ENCODE assay signal across 8 mouse cellular contexts in genomic region chr1:72640658-72641410, GRCm38 (mm10). TPM values are rescaled to one million over a fixed set of nuclear protein-coding genes. Genes with fewer than 3 reads are reported as not detected.
DNase-seq lines count a peak whose midpoint lies in the region; ATAC-seq and TF ChIP-seq lines count a peak whose summit lies in the region.

No protein-coding gene starts in this region.

- WGBS in embryonic facial prominence, embryonic 14.5 days: 47% methylated on average over 49 of the region's 49 CpGs
- 37% methylated on average over 49 of the region's 49 CpGs for WGBS in heart, postnatal 0 days
- WGBS in liver, embryonic 11.5 days: 31% methylated on average over 49 of the region's 49 CpGs
- 42% methylated on average over 49 of the region's 49 CpGs for WGBS in neural tube, embryonic 12.5 days

- no peak overlapping the region for H3K27ac ChIP-seq in embryonic facial prominence, embryonic 14.5 days (replicated peaks; ENCODE audit: low read depth, low read length)
- no peak overlapping the region for H3K27ac ChIP-seq in heart, postnatal 0 days (ENCODE audit: low read depth)
- no peak overlapping the region for H3K27ac ChIP-seq in liver, embryonic 11.5 days (ENCODE audit: low read depth, low read length)
- no peak overlapping the region for H3K27ac ChIP-seq in neural tube, embryonic 12.5 days

- no peaks in the 10 kb centered on the region for H3K4me1 ChIP-seq in embryonic facial prominence, embryonic 14.5 days (ENCODE audit: control insufficient read depth, insufficient read depth, low read length)
- H3K4me1 ChIP-seq in heart, postnatal 0 days (ENCODE audit: control insufficient read depth, insufficient read depth): no peaks in the 10 kb centered on the region
- H3K4me1 ChIP-seq in liver, embryonic 11.5 days (replicated peaks; ENCODE audit: control insufficient read depth, insufficient read depth, low read length): no peaks in the 10 kb centered on the region
- H3K4me1 ChIP-seq in neural tube, embryonic 12.5 days: no peaks in the 10 kb centered on the region; the same call in 1 of the 2 replicates

- H3K36me3 ChIP-seq in embryonic facial prominence, embryonic 14.5 days (ENCODE audit: control insufficient read depth, insufficient read depth, low read length): no peaks in the 10 kb centered on the region
- no peaks in the 10 kb centered on the region for H3K36me3 ChIP-seq in heart, postnatal 0 days (replicated peaks; ENCODE audit: control insufficient read depth, insufficient read depth, low read length)
- no peaks in the 10 kb centered on the region for H3K36me3 ChIP-seq in liver, embryonic 11.5 days (ENCODE audit: control insufficient read depth, insufficient read depth, low read length)
- no peaks in the 10 kb centered on the region for H3K36me3 ChIP-seq in neural tube, embryonic 12.5 days

- H3K4me2 ChIP-seq in embryonic facial prominence, embryonic 14.5 days (ENCODE audit: low read depth, low read length): peak overlapping the region; percentile 52
- peak overlapping the region; percentile 52 for H3K4me2 ChIP-seq in heart, postnatal 0 days (ENCODE audit: low read depth, low read length)
- H3K4me2 ChIP-seq in liver, embryonic 11.5 days: peak overlapping the region; percentile 58
- peak overlapping the region; percentile 53 for H3K4me2 ChIP-seq in neural tube, embryonic 12.5 days (replicated peaks)

- H3K9me3 ChIP-seq in embryonic facial prominence, embryonic 14.5 days (ENCODE audit: control insufficient read depth, low read length): 0 out of 2 replicates have a peak, but pooled peaks cover 5% of the 10 kb centered on the region
- H3K9me3 ChIP-seq in heart, postnatal 0 days (replicated peaks; ENCODE audit: control insufficient read depth, low read length): no peaks in the 10 kb centered on the region
- no peaks in the 10 kb centered on the region for H3K9me3 ChIP-seq in liver, embryonic 11.5 days (ENCODE audit: control insufficient read depth, low read length)
- no peaks in the 10 kb centered on the region for H3K9me3 ChIP-seq in neural tube, embryonic 12.5 days

- H3K9ac ChIP-seq in embryonic facial prominence, embryonic 14.5 days (ENCODE audit: low read depth, low read length): peak overlapping the region; percentile 25; the same call in 1 of the 2 replicates
- H3K9ac ChIP-seq in heart, postnatal 0 days (replicated peaks; ENCODE audit: low read depth, low read length): no peak overlapping the region
- H3K9ac ChIP-seq in liver, embryonic 11.5 days (ENCODE audit: low read depth, low read length): no peak overlapping the region
- H3K9ac ChIP-seq in neural tube, embryonic 12.5 days: no peak overlapping the region

- no peak for TF ChIP-seq EP300 in heart, postnatal 0 days (IDR thresholded peaks at IDR 0.05; ENCODE audit: low read depth)

- H3K4me3 ChIP-seq in embryonic facial prominence, embryonic 14.5 days (ENCODE audit: low read depth, low read length): peak overlapping the region; percentile 29
- H3K4me3 ChIP-seq in heart, postnatal 0 days (ENCODE audit: low read depth, low read length): peak overlapping the region; percentile 26; the same call in 1 of the 2 replicates
- peak overlapping the region; percentile 31 for H3K4me3 ChIP-seq in liver, embryonic 11.5 days (ENCODE audit: low read depth, low read length)
- peak overlapping the region; percentile 22 for H3K4me3 ChIP-seq in neural tube, embryonic 12.5 days

- TF ChIP-seq CTCF in heart, postnatal 0 days (IDR thresholded peaks at IDR 0.05; ENCODE audit: low read depth): no peak

- peak; percentile 77; the same call in 1 of the 2 replicates for ATAC-seq in embryonic facial prominence, embryonic 14.5 days (ENCODE audit: low read depth)
- peak; percentile 53; the same call in 1 of the 2 replicates for ATAC-seq in heart, postnatal 0 days (ENCODE audit: insufficient read depth, low read depth)
- no peak; the same call in 1 of the 2 replicates for ATAC-seq in liver, embryonic 11.5 days (replicated peaks; ENCODE audit: low FRiP score)
- ATAC-seq in neural tube, embryonic 12.5 days (ENCODE audit: low FRiP score, low read depth): peak; percentile 68

- DNase-seq in urinary bladder, postnatal 14 days (ENCODE audit: low spot score): peak; percentile 36
- DNase-seq in urinary bladder, adult 2 months (ENCODE audit: low spot score): no peak
- DNase-seq in embryonic facial prominence, embryonic 14.5 days (ENCODE audit: low spot score): peak; percentile 88
- DNase-seq in heart, postnatal 0 days (ENCODE audit: low spot score): peak; percentile 20
- DNase-seq in kidney, postnatal 25 days: peak; percentile 56 to 57
- DNase-seq in liver, embryonic 11.5 days (ENCODE audit: low spot score): peak; percentile 64
- DNase-seq in MN1 (ENCODE audit: low spot score): no peak

- H3K27me3 ChIP-seq in embryonic facial prominence, embryonic 14.5 days (replicated peaks; ENCODE audit: control insufficient read depth, insufficient read depth, low read length): no peaks in the 10 kb centered on the region
- no peaks in the 10 kb centered on the region for H3K27me3 ChIP-seq in heart, postnatal 0 days (ENCODE audit: control insufficient read depth, insufficient read depth, low read length)
- H3K27me3 ChIP-seq in liver, embryonic 11.5 days (replicated peaks; ENCODE audit: control insufficient read depth, insufficient read depth, low read length): no peaks in the 10 kb centered on the region
- H3K27me3 ChIP-seq in neural tube, embryonic 12.5 days (replicated peaks): no peaks in the 10 kb centered on the region

RNA-seq across cellular contexts. Expression of gene Smarcal1, which starts 57.8 kb away (rescaled TPM):
- 28.6 and 29.7 TPM in 2 replicates for polyA plus RNA-seq in urinary bladder, adult 2 months (2012; rRNA removed)
- polyA plus RNA-seq in embryonic facial prominence, embryonic 14.5 days (2014; fragmentation: Nextera tagmentation; extraction: Ambion mirVana): 23.0 and 23.8 TPM in 2 replicates
- 31.9 and 36.7 TPM in 2 replicates for total RNA-seq in heart, postnatal 0 days (2014; rRNA removed; ENCODE audit: low replicate concordance)
- 9.8 and 11.0 TPM in 2 replicates for polyA plus RNA-seq in heart, postnatal 0 days (2015; fragmentation: Nextera tagmentation; extraction: Ambion mirVana)
- polyA plus RNA-seq in liver, embryonic 11.5 days (2014; fragmentation: Nextera tagmentation; extraction: Ambion mirVana): 18.7 and 19.9 TPM in 2 replicates
- 28.1 and 30.9 TPM in 2 replicates for polyA plus RNA-seq in neural tube, embryonic 12.5 days (2016; fragmentation: Nextera tagmentation; extraction: Ambion mirVana)

RNA-seq across cellular contexts. Expression of gene Ankar, which starts 59.5 kb away (rescaled TPM):
- polyA plus RNA-seq in urinary bladder, adult 2 months (2012; rRNA removed): not detected in 2 replicates
- not detected in 2 replicates for polyA plus RNA-seq in embryonic facial prominence, embryonic 14.5 days (2014; fragmentation: Nextera tagmentation; extraction: Ambion mirVana)
- not detected in 2 replicates for total RNA-seq in heart, postnatal 0 days (2014; rRNA removed; ENCODE audit: low replicate concordance)
- polyA plus RNA-seq in heart, postnatal 0 days (2015; fragmentation: Nextera tagmentation; extraction: Ambion mirVana): not detected in 2 replicates
- polyA plus RNA-seq in liver, embryonic 11.5 days (2014; fragmentation: Nextera tagmentation; extraction: Ambion mirVana): not detected in 2 replicates
- not detected in 2 replicates for polyA plus RNA-seq in neural tube, embryonic 12.5 days (2016; fragmentation: Nextera tagmentation; extraction: Ambion mirVana)

Comparison
In these comparisons a context has a peak if more than half of its experiments do, and no peak if none do; other contexts are left out.
1. DNase-seq: peak in urinary bladder, postnatal 14 days (single experiment), embryonic facial prominence, embryonic 14.5 days (single experiment), heart, postnatal 0 days (single experiment), kidney, postnatal 25 days (2 of 2) and liver, embryonic 11.5 days (single experiment); none in urinary bladder, adult 2 months (single experiment) and MN1 (single experiment).
2. Peak in every context shown above with its lines, with median percentiles within 50 percentile points of each other: H3K4me2 ChIP-seq and H3K4me3 ChIP-seq.